Mouse (Mus musculus) adrenal gland, postnatal 25 days (tissue): Measurements from ENCODE around the gene Gnpat. TPM values are rescaled to one million over a fixed set of nuclear protein-coding genes. Genes with fewer than 3 reads are reported as not detected.

Experiments used
- DNase-seq: peaks from one replicate; pipeline ENCODE4 v3.0.0; 2021; ENCODE audit warnings: mixed read lengths
- long read RNA-seq: library from polyadenylated mRNA; stranded (forward); transcript quantifications from one replicate; pipeline ENCODE4 v2.0.0, GENCODE M21; 2021
- total RNA-seq: library from RNA; stranded (reverse); gene quantifications from 2 replicates; pipeline ENCODE4 v1.2.3, GENCODE M21; 2021

Gnpat gene
- total RNA-seq = 109 and 119 TPM in 2 replicates
- long read RNA-seq, transcript Gnpat-201 (16 exons, 2,984 nt) = major isoform, 103 of 146 reads
- long read RNA-seq, partial matches to known transcripts = 18 of 146 reads
- long read RNA-seq, other reads (novel, unspliced or antisense) = 24 of 146 reads

- DNase-seq = peak; percentile 97
These were observed at the start of gene Gnpat, which contains the start of gene 2810004N23Rik for GRCm38 (mm10) chr8:124862321-124863162. Gnpat (plus strand) TSS chr8:124863033. 2810004N23Rik (minus strand) TSS chr8:124863120.

GRCm38 (mm10) chr8:124813326-124813725 lies 49.5 kb upstream of the Gnpat start:
- no peak for DNase-seq

GRCm38 (mm10) chr8:124815870-124816269 lies 47.0 kb upstream of the Gnpat start:
- no peak for DNase-seq

- no peak for DNase-seq
These were observed 46.0 kb upstream of the Gnpat start for GRCm38 (mm10) chr8:124816866-124817265.

GRCm38 (mm10) chr8:124817361-124817760 lies 45.5 kb upstream of the Gnpat start:
- no peak for DNase-seq

- DNase-seq = no peak
These were observed 43.2 kb upstream of the Gnpat start for GRCm38 (mm10) chr8:124819612-124820115.

GRCm38 (mm10) chr8:124820125-124820524 lies 42.7 kb upstream of the Gnpat start:
- DNase-seq = no peak

- DNase-seq = no peak
These were observed 39.3 kb upstream of the Gnpat start for GRCm38 (mm10) chr8:124823497-124823896.

- peak; percentile 59 for DNase-seq
These were observed 36.2 kb upstream of the Gnpat start for GRCm38 (mm10) chr8:124826658-124827057.

GRCm38 (mm10) chr8:124827387-124827786 lies 35.4 kb upstream of the Gnpat start:
- no peak for DNase-seq

- no peak for DNase-seq
These were observed 34.1 kb upstream of the Gnpat start for GRCm38 (mm10) chr8:124828561-124829240.

GRCm38 (mm10) chr8:124830050-124830449 lies 32.8 kb upstream of the Gnpat start:
- DNase-seq = no peak

- no peak for DNase-seq
These were observed 31.3 kb upstream of the Gnpat start for GRCm38 (mm10) chr8:124831531-124831930.

GRCm38 (mm10) chr8:124831941-124832340 lies 30.9 kb upstream of the Gnpat start:
- no peak for DNase-seq

GRCm38 (mm10) chr8:124833430-124834205 lies 29.2 kb upstream of the Gnpat start:
- DNase-seq = no peak

- DNase-seq = no peak
These were observed 27.0 kb upstream of the Gnpat start for GRCm38 (mm10) chr8:124835848-124836247.

- no peak for DNase-seq
These were observed 26.6 kb upstream of the Gnpat start for GRCm38 (mm10) chr8:124836273-124836672.

- no peak for DNase-seq
These were observed 25.9 kb upstream of the Gnpat start for GRCm38 (mm10) chr8:124836907-124837306.

GRCm38 (mm10) chr8:124837956-124838355 lies 24.9 kb upstream of the Gnpat start:
- no peak for DNase-seq

- DNase-seq = no peak
These were observed 23.5 kb upstream of the Gnpat start for GRCm38 (mm10) chr8:124839371-124839770.

GRCm38 (mm10) chr8:124840900-124841299 lies 21.9 kb upstream of the Gnpat start:
- DNase-seq = no peak

GRCm38 (mm10) chr8:124841775-124842174 lies 21.1 kb upstream of the Gnpat start:
- DNase-seq = no peak
